ENCODE assay signal across 34 mouse cellular contexts in the genomic region with DNA sequence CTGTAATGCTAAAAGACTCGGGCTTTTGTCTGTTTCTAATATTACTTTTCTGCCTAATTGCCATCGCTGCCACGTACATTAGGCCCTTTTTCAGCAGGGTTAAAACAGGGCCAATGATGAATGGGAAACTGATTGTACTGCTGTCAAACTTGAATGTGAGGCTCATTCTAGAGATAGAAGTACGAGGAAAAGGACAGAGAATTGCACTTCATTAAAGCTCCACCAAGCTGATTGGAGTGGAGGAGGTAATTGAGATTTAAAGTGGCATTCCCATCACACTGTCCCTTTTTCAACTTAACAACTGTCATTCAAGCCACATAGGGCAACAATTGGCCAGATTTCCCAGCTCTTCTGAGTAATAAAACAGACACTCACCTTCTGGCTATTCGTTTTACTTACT.
DNase-seq lines count a peak whose midpoint lies in the region; ATAC-seq and TF ChIP-seq lines count a peak whose summit lies in the region.
"Had no signal": no experiment of that assay in that cellular context is flagged by ENCODE, and none has a peak within 500 bp of the region (broad histone marks: within the 10 kb centered on the region; RNA-seq: fewer than 3 reads in every experiment).

No protein-coding gene starts in this region.

- no peaks in the 10 kb centered on the region for H3K4me1 ChIP-seq in hindbrain, embryonic 11.5 days (replicated peaks; ENCODE audit: control insufficient read depth, insufficient read depth, low read length)
- H3K4me1 ChIP-seq in hindbrain, embryonic 12.5 days: no peaks in the 10 kb centered on the region
- peaks cover 22% of the 10 kb centered on the region for H3K4me1 ChIP-seq in forebrain, embryonic 12.5 days
- H3K4me1 ChIP-seq in forebrain, postnatal 0 days (ENCODE audit: insufficient read depth): peaks cover 4% of the 10 kb centered on the region
- peaks cover 8% of the 10 kb centered on the region; the same call in 1 of the 2 replicates for H3K4me1 ChIP-seq in midbrain, embryonic 11.5 days (ENCODE audit: control insufficient read depth, insufficient read depth, low read length)
- H3K4me1 ChIP-seq: limb, embryonic 12.5 days; megakaryocyte, embryonic 14.5 days had no signal

- no peak for ATAC-seq in hindbrain, embryonic 11.5 days (ENCODE audit: low FRiP score)
- ATAC-seq in hindbrain, embryonic 12.5 days (ENCODE audit: low FRiP score): no peak
- peak; percentile 68 for ATAC-seq in forebrain, embryonic 12.5 days (ENCODE audit: low FRiP score)
- no peak for ATAC-seq in forebrain, postnatal 0 days
- no peak for ATAC-seq in midbrain, embryonic 11.5 days (ENCODE audit: low FRiP score)
- ATAC-seq: intestine, embryonic 16.5 days; lung, postnatal 0 days; Patski had no signal

- H3K9me3 ChIP-seq in hindbrain, embryonic 11.5 days (ENCODE audit: control insufficient read depth, low read length): no peaks in the 10 kb centered on the region
- H3K9me3 ChIP-seq in hindbrain, embryonic 12.5 days (replicated peaks): no peaks in the 10 kb centered on the region
- no peaks in the 10 kb centered on the region for H3K9me3 ChIP-seq in forebrain, embryonic 12.5 days
- H3K9me3 ChIP-seq in forebrain, postnatal 0 days (ENCODE audit: low read length): no peaks in the 10 kb centered on the region
- H3K9me3 ChIP-seq in midbrain, embryonic 11.5 days (ENCODE audit: control insufficient read depth, low read length): no peaks in the 10 kb centered on the region
- H3K9me3 ChIP-seq: embryonic facial prominence, embryonic 12.5 days; heart, embryonic 13.5 days; hindbrain, embryonic 13.5 days; limb, embryonic 12.5 days; megakaryocyte, embryonic 14.5 days; neural tube, embryonic 15.5 days had no signal

- H3K36me3 ChIP-seq in hindbrain, embryonic 11.5 days (ENCODE audit: control insufficient read depth, insufficient read depth, low read length): no peaks in the 10 kb centered on the region
- H3K36me3 ChIP-seq in hindbrain, embryonic 12.5 days: no peaks in the 10 kb centered on the region
- H3K36me3 ChIP-seq in forebrain, embryonic 12.5 days (replicated peaks): no peaks in the 10 kb centered on the region
- H3K36me3 ChIP-seq in forebrain, postnatal 0 days (ENCODE audit: insufficient read depth): no peaks in the 10 kb centered on the region
- H3K36me3 ChIP-seq in midbrain, embryonic 11.5 days (ENCODE audit: control insufficient read depth, insufficient read depth, low read length): no peaks in the 10 kb centered on the region
- H3K36me3 ChIP-seq: embryonic facial prominence, embryonic 12.5 days; heart, embryonic 13.5 days; hindbrain, embryonic 13.5 days; limb, embryonic 12.5 days; neural tube, embryonic 15.5 days had no signal

- H3K27me3 ChIP-seq in hindbrain, embryonic 11.5 days (ENCODE audit: control insufficient read depth, insufficient read depth, low read length): peaks cover 14% of the 10 kb centered on the region; the same call in 1 of the 2 replicates
- peaks cover 34% of the 10 kb centered on the region for H3K27me3 ChIP-seq in hindbrain, embryonic 12.5 days
- H3K27me3 ChIP-seq in forebrain, embryonic 12.5 days: no peaks in the 10 kb centered on the region
- no peaks in the 10 kb centered on the region for H3K27me3 ChIP-seq in forebrain, postnatal 0 days (ENCODE audit: insufficient read depth, low read length)
- peaks cover 6% of the 10 kb centered on the region; the same call in 1 of the 2 replicates for H3K27me3 ChIP-seq in midbrain, embryonic 11.5 days (ENCODE audit: control insufficient read depth, insufficient read depth, low read length)
- H3K27me3 ChIP-seq: embryonic facial prominence, embryonic 12.5 days; limb, embryonic 12.5 days; megakaryocyte, embryonic 14.5 days had no signal

- no peak overlapping the region for H3K9ac ChIP-seq in hindbrain, embryonic 11.5 days (ENCODE audit: low read depth, low read length)
- H3K9ac ChIP-seq in hindbrain, embryonic 12.5 days: no peak overlapping the region
- H3K9ac ChIP-seq in forebrain, embryonic 12.5 days: no peak overlapping the region
- H3K9ac ChIP-seq in forebrain, postnatal 0 days: peak overlapping the region; percentile 26; the same call in 1 of the 2 replicates
- H3K9ac ChIP-seq in midbrain, embryonic 11.5 days (ENCODE audit: low read length): no peak overlapping the region
- H3K9ac ChIP-seq: embryonic facial prominence, embryonic 12.5 days; heart, embryonic 13.5 days; hindbrain, embryonic 13.5 days; limb, embryonic 12.5 days; neural tube, embryonic 15.5 days had no signal

- DNase-seq in hindbrain, embryonic 11.5 days (ENCODE audit: low spot score): peak; percentile 6
- DNase-seq in embryo, embryonic 10.5 days (ENCODE audit: low spot score): peak; percentile 49
- DNase-seq in forebrain, postnatal 0 days: peak; percentile 56
- DNase-seq in heart, postnatal 25 days (ENCODE audit: low spot score): no peak
- DNase-seq in midbrain, embryonic 11.5 days (ENCODE audit: low spot score, missing footprints): no peak
- DNase-seq: adrenal gland, postnatal 10 days; cerebellum, adult 11 months; cerebellum, adult 9-10 months; cerebellum, postnatal 36 days; heart, adult 2 months; heart, postnatal 10 days; kidney, adult 9 months; kidney, postnatal 10 days; lung, adult 18-20 months; lung, postnatal 4 days; midbrain, embryonic 14.5 days; right cerebral cortex, adult 18-20 months; right cerebral cortex, postnatal 4 days; thymus, adult 18-20 months; thymus, postnatal 25 days had no signal

- TF ChIP-seq CTCF in forebrain, postnatal 0 days (IDR thresholded peaks at IDR 0.05; ENCODE audit: low read depth): no peak

- H3K4me3 ChIP-seq in hindbrain, embryonic 11.5 days (ENCODE audit: low read depth, low read length): no peak overlapping the region
- no peak overlapping the region for H3K4me3 ChIP-seq in hindbrain, embryonic 12.5 days
- no peak overlapping the region for H3K4me3 ChIP-seq in forebrain, embryonic 12.5 days (replicated peaks)
- no peak overlapping the region for H3K4me3 ChIP-seq in forebrain, postnatal 0 days (ENCODE audit: low read depth, low read length)
- no peak overlapping the region for H3K4me3 ChIP-seq in midbrain, embryonic 11.5 days (ENCODE audit: low read depth, low read length)
- H3K4me3 ChIP-seq: embryonic facial prominence, embryonic 12.5 days; heart, adult 2 months; heart, embryonic 13.5 days; hindbrain, embryonic 13.5 days; left cerebral cortex, adult 2 months; limb, embryonic 12.5 days; megakaryocyte, embryonic 14.5 days; neural tube, embryonic 15.5 days had no signal

- no peak overlapping the region for H3K4me2 ChIP-seq in hindbrain, embryonic 11.5 days (replicated peaks; ENCODE audit: low read depth, low read length)
- no peak overlapping the region for H3K4me2 ChIP-seq in hindbrain, embryonic 12.5 days (replicated peaks)
- H3K4me2 ChIP-seq in forebrain, embryonic 12.5 days: no peak overlapping the region
- H3K4me2 ChIP-seq in forebrain, postnatal 0 days (ENCODE audit: low read depth): peak overlapping the region; percentile 29
- H3K4me2 ChIP-seq in midbrain, embryonic 11.5 days: no peak overlapping the region
- H3K4me2 ChIP-seq: embryonic facial prominence, embryonic 12.5 days; heart, embryonic 13.5 days; hindbrain, embryonic 13.5 days; limb, embryonic 12.5 days; liver, embryonic 11.5 days; neural tube, embryonic 15.5 days had no signal

- H3K27ac ChIP-seq in hindbrain, embryonic 11.5 days (ENCODE audit: low read depth, low read length): no peak overlapping the region
- H3K27ac ChIP-seq in hindbrain, embryonic 12.5 days: no peak overlapping the region
- H3K27ac ChIP-seq in forebrain, embryonic 12.5 days: peak overlapping the region; percentile 76
- peak overlapping the region; percentile 47 for H3K27ac ChIP-seq in forebrain, postnatal 0 days (ENCODE audit: low read depth, low read length)
- H3K27ac ChIP-seq in midbrain, embryonic 11.5 days (ENCODE audit: low read depth, low read length): no peak overlapping the region
- H3K27ac ChIP-seq: embryonic facial prominence, embryonic 12.5 days; heart, adult 2 months; heart, embryonic 13.5 days; hindbrain, embryonic 13.5 days; left cerebral cortex, adult 2 months; limb, embryonic 12.5 days; neural tube, embryonic 15.5 days; stomach, postnatal 0 days had no signal

- intact Hi-C loops in heart, postnatal 25 days (cut with DNase I): no loop called here

- 32% methylated on average over 5 of the region's 5 CpGs for whole genome bisulfite sequencing in hindbrain, embryonic 11.5 days
- WGBS in hindbrain, embryonic 12.5 days: 31% methylated on average over 5 of the region's 5 CpGs
- 16% methylated on average over 5 of the region's 5 CpGs for WGBS in forebrain, embryonic 12.5 days
- WGBS in forebrain, postnatal 0 days: 20% methylated on average over 5 of the region's 5 CpGs
- WGBS in midbrain, embryonic 11.5 days: 44% methylated on average over 5 of the region's 5 CpGs

Comparison
In these comparisons a context has a peak if more than half of its experiments do, and no peak if none do; other contexts are left out.
1. DNase-seq: peak in hindbrain, embryonic 11.5 days (single experiment), embryo, embryonic 10.5 days (single experiment) and forebrain, postnatal 0 days (single experiment); none in heart, postnatal 25 days (single experiment) and midbrain, embryonic 11.5 days (single experiment).
2. H3K27ac ChIP-seq: peak in forebrain, embryonic 12.5 days (single experiment) and forebrain, postnatal 0 days (single experiment); none in hindbrain, embryonic 11.5 days (single experiment), hindbrain, embryonic 12.5 days (single experiment) and midbrain, embryonic 11.5 days (single experiment).